Mouse (Mus musculus) ES-E14 (cell line): ENCODE data around the gene Chid1.

ENCODE experiments used
- CHD2 ChIP-seq: IDR thresholded peaks from 2 replicates; pipeline ENCODE4 v1.6.1; 2014; ENCODE audit warnings: mild to moderate bottlenecking, low read depth, low read length, inconsistent platforms
- HCFC1 ChIP-seq: IDR thresholded peaks from 2 replicates; pipeline ENCODE4 v1.6.1; 2012; ENCODE audit warnings: low read length, inconsistent platforms, borderline replicate concordance; ENCODE audit not compliant: insufficient read depth
- MAFK ChIP-seq: IDR thresholded peaks from 2 replicates; pipeline ENCODE4 v1.6.1; 2014; ENCODE audit warnings: mild to moderate bottlenecking, low read depth, low read length, inconsistent platforms; ENCODE audit not compliant: insufficient read depth
- ZC3H11A ChIP-seq: IDR thresholded peaks from 2 replicates; pipeline ENCODE4 v1.6.1; 2012; ENCODE audit warnings: low read depth, mild to moderate bottlenecking, inconsistent platforms, low read length, borderline replicate concordance
- ZNF384 ChIP-seq: IDR thresholded peaks from 2 replicates; pipeline ENCODE4 v1.6.1; 2012; ENCODE audit warnings: low read depth, low read length, inconsistent platforms

- TF ChIP-seq ZC3H11A (no peak), MAFK (no peak), CHD2 (no peak), HCFC1 (no peak), ZNF384 (no peak)
Observed at GRCm38 (mm10) chr7:141581323-141581722, 41.7 kb upstream of the Chid1 start.
